Mouse (Mus musculus) frontal cortex, postnatal 25 days (tissue): ENCODE measurements around the gene Serping1.
"Not testable (repeated sequence)": the region's sequence is repeated elsewhere in the genome, so short reads cannot be mapped to it uniquely, and the experiment has no call there.

Experiments used
- DNase-seq, 2 experiments: peaks; one replicate each; pipeline ENCODE4 v3.0.0; 2022; ENCODE audit warnings: low spot score in 2 of 2

The Serping1 gene

DNA sequence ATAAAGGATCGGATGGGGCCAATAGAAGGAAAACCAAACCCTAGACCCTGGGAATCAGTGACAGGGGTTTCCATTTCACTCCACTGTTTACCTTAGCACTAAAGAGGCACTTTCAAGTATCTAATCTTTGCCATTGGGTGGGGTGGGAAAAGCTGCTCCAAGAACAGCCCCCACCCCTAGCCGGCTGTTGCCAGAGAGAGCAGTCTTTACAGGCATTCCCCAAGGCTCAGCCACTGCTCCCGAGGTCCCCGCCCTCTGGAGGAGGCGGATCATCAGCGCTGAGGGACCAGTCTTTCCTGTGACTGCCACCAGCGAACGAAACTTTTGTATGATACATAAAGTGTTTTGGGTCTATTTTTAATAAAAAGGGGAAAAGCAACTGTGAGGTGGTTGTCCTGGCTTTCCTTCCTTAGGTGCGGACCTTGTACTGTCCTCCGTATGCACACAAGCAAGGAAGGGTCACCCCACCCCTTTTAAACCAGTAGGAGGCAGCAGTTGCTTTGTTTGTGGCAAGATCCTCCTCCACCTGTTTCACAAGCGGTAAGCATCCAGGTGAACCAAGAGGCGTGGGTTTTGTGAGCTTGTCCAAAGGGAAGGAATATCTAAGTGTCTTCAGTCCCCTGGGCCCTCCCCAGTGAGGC lies 36.9 kb downstream of the Serping1 start:
- no peak for DNase-seq

DNA sequence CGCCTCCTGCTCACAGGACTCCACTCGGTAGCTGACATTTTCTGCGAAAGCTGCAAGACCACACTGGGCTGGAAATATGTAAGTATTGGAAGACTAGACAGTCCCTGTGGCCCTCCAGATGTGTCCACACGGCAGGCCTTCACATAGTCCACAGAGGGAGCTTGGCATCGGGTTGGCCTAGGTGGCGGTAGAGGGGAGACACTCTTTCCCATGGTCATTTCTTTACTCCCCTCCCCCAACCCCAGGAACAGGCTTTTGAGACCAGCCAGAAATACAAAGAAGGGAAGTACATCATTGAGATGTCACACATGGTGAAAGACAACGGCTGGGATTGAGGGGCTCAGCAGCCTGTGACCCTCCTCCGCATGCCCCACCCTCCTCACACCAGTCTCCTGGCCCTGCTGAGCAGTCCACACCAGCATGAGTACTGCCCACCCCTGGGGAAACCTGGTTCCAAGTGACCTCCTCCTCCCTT lies 37.8 kb downstream of the Serping1 start:
- no peak for DNase-seq

DNA sequence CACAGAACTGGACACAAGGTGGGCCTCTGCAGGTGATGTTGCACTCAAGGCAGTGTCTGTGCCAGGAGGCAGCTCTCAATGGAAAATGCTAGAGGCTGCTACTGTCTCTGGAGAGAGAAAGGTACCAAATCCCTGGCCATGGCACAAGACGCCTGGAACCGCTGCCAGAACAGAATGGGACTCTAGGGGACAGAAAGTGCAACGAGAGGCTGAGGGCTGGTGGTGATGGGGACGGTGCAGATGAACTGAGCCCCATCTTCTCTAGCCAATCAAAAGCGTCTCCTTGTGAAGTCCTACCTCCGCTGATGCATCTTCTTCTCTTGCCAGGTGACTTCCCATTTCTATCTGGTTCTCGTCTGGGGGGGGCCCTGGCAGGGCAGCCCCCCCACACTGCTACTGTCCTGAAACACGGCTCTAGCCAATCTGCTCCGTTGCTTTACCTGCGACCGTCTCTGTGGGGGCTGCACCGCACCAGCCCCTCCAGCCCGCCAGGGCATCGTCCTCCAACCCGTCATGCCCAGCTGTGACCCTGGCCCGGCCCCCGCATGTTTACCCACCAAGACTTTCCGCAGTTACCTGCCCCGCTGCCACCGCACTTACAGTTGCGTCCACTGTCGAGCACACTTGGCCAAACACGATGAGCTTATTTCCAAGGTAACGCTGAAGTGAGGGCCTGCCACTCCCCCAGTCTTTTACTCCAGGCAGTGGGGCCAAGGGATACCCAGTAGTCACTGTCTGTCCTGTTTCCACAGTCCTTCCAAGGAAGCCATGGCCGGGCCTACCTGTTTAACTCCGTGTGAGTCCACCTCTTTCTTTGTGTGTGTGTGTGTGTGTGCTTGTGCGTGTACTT lies 38.7 kb downstream of the Serping1 start:
- DNase-seq = no peak

DNA sequence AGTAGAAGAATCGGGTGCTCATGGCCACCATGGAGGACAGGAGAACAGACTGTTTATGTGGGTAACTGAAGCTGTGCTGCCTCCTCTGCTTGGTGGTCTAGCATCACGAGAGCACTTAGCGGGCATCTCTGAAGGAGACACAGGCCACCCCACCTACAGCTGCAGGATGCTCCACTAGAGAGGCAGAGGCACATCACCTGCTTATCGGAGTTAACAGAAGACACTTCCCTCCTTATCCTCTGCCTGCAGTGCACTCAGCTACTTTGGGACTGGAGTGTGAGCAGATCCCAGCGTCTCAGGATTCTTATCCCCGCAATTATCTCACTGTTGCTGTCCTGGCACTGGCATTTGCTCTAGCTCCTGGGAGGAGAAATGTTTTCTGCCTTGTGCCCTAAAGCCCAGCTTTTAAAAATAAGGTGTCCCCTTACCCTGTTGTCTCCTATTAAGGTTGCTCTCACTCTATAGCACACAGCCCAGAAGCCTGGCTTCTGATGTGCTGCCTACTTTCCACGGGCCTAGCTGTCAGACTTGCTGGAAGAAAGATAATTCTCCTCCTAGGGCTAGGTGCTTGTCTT lies 39.8 kb downstream of the Serping1 start:
- DNase-seq = no peak

DNA sequence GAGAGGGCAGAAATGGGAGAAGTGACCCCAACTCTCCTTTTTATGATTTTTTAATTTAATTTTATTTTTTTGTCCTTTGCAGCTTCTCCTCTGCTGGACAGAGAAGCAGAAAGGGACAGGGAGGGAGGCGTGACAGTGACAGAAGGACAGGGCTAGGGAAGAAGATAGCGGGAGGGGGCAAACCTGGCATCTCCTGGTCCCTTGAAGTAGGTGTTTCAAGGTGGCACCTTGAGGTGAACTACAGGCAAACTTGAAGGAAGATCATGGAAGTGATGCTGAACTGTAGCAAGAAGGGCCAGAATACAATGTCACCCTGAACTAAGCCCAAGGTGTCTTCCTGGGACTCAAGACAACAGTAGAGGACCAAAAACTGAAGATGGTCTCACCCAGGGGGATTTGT lies 40.3 kb downstream of the Serping1 start:
- no peak for DNase-seq

GRCm38 (mm10) chr2:84734351-84734864 lies 40.8 kb downstream of the Serping1 start:
- no peak for DNase-seq

GRCm38 (mm10) chr2:84733579-84734300 lies 41.5 kb downstream of the Serping1 start, which contains the start of gene Ypel4:
TSS of gene Ypel4 (plus strand) at chr2:84734058.
- DNase-seq = peak in 1 of 2 experiments; percentile 58

DNA sequence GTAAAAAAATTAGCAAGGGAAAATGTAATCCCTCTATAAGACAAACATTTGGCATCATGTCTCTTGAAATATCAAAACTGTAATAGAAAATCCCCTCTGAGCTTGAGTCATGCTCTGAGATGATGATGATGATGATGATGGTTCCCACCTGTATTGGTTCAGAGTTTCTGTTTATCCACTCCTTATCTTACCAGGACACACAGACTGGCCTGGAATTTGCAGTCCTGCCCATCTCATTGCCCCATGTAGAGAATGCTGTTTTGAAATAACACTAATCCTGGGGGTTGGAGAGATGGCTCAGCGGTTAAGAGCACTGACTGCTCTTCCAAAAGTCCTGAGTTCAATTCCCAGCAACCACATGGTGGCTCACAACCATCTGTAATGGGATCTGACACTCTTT lies 42.9 kb downstream of the Serping1 start:
- no peak for DNase-seq

DNA sequence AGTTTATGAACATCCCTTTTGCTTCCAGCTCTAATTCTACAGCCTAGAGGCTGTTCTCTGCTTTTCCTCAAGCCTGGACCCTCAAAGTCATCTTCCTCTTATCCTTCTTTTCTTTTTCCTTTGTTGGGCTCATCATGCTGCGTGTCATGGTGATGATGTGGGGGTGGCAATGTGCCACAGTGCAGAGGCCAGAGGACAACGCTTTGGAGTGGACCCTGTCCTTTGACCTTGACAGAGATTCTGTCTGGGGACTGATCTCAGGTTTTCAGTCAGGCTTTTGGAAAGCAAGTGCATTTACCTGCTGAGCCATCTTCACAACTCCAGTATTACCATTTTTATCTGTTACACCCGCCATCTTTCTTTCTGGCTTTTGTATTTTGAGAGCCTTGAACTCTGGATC lies 44.0 kb downstream of the Serping1 start:
- no peak for DNase-seq

GRCm38 (mm10) chr2:84728191-84728590 lies 47.1 kb downstream of the Serping1 start:
- DNase-seq = not testable (repeated sequence)

DNA sequence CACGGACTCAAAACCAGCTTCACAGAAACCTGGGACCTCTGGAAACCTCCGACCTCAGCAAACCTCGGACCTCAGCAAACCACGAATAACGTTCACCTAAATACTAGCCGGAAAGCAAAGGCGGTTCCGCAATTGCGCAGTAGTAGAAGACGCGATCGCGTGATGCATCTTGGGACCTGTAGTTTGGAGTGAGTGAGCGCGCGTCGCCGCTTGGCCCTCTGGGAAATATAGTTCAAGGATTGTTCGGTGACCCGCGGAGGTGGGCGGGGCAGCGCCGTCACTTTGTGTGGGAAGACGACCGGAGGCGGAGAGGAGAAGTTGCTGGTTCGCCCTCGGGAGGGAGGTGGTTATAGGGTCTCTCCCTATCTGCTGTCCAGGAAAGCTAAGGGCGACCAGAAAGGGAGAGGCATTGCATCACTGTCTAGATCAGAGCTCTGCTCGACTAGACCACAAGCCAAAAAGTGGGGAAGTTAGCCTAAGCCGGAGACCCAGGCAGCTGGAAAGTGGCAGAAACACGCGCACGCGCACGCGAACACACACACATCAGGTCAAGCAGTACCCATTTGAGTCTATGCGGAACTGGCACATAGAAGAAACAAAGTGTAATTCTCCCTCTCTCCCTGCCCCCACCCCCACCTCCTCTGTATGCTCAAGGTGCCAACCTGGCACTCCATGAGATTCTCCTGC lies 47.9 kb downstream of the Serping1 start, which contains the start of gene Clp1:
Gene Clp1 (minus strand): TSS at position 179 of the 687 bp plus-strand sequence.
- DNase-seq = peak; percentile 88 to 96

- no peak for DNase-seq
Observed at GRCm38 (mm10) chr2:84726716-84727115, 48.5 kb downstream of the Serping1 start.

DNA sequence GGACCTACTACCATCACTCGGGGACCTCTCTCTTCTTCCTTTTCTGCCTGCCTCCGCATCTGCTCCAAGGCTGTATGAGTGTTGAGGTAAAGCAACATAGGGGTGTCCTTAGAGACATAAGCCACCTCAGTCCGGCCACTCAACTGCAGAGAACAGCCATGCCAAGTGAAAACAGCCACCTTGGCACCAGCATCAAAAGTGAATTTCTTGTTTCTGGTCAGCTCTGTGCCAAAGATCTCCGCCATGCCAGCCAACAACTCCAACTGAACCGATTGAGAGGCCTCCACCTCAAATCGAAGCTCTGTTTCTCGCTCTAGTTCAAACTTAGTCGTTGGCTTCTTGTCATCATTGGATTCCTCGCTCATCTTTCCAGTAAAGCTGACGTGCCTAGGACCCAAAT lies 49.5 kb downstream of the Serping1 start:
- no peak for DNase-seq

DNA sequence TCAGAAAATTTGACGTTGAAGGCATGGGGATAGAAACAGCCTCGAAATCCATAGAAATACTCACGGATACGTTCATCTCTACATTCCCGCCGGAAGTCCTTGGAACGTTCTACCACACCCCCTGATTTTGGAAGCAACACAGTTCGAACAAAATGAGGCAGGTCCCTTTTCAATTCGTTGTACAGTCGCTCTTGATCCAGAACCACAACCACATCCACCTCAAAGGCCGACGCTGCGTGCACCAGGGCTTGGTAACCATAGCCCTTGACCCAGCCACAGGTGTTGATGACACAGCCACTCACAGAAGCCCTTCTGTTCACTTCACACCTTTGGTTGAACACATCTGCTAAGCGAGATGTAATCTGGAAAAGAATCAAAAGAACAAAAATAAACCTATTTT lies 51.4 kb downstream of the Serping1 start:
- no peak for DNase-seq

DNA sequence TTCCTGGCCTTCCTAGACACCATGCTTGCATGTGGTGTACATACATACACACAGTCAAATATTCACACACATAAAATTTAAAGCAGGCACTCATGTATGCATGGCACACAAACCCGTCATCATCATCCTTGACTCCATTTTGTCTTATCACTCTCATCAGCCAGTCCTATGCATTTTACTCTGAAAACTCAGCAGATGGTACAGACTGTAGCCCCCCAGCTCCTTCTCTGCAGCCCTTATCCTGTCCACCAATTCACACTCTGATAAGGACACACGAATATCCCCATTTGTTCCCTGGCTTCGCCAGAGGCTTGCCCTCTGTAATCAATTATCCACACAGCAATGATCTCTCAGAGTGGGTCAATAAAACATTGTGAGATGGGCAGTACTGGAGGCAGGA lies 54.1 kb downstream of the Serping1 start:
- DNase-seq = no peak

DNA sequence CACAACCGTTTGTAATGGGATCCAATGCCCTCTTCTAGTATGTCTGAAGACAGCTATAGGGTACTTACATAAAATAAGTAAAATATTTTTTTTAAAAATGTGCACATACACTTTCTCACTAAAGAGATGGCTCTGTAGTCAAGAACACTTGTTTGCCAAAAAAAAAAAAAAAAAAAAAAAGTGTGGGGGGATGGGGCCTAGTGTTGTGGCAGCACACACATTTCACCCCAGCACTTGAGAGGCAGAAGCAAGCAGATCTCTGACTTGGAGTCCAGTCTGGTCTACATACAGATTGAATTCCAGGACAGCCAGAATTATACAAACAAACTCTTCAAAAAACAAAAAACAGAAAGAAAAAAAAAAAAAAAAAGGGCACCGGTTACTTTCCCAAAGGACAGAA lies 54.5 kb downstream of the Serping1 start:
- DNase-seq = no peak

DNA sequence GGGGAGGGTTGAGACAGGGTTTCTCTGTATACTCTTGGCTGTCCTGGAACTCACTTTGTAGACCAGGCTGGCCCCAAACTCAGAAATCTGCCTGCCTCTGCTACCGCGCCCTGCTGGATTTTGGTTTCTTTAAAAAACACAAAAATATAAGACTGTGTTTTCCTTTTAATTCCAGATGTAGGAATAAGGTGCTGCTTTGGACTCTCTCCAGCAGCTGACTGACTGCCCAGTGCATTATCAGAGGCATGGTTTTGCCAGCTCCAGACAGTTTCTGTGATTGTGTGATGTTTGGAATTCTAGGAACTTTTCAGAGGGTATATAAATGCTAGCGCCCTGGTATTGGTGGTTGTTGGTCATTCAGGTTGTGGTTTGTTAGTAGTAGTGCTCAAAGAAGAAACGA lies 57.9 kb downstream of the Serping1 start:
- no peak for DNase-seq

DNA sequence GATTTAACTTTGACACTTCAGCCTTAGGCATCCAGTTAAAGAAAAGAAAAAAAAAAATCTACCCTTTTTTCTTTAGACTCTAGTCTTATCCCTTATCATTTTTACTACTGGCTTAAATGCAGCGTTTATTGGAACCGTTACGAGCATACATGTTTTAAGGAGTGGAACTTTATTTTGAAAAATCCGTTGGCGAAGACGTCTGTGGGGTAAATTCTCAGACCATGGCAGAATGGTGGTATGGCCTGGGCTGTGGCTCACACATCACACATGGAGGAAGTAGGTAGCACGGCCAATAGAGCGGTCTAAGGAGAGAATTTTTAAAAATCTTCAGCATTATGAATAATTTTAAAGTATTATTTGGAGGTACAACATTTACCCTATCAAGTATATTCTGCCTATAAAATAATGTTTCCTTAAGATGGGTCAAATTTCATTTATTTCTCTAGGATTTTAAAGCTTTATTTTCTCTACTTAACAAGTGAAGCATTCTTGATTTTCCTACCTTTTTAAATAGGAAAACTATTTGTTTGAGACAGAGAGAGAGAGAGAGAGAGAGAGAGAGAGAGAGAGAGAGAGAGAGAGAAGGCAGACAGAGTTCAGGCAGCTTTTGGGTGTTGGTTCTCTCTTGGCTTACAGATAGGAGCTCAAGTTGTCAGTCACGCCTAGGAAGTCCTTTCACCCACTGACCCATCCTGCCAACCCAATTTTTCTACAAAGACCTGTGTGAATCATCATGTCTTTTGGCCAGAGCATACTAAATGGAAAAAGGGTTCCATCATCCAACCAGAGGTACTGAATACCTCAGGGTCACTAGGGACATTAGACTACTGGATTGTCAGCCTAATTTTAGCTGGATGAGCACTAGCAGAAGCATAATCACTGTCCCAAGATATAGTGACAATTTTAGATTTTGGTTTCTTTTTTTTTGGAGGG lies 58.6 kb downstream of the Serping1 start:
- no peak for DNase-seq

- DNase-seq = peak; percentile 46 to 59
Observed at GRCm38 (mm10) chr2:84715562-84716361, 59.5 kb downstream of the Serping1 start.
